Mouse (Mus musculus) cortical plate, adult 2 months (tissue): ENCODE measurements at regions not wholly inside any gene's neighbourhood (a gene's known extent, or its start where the extent isn't known, plus 50 kb on each side); places are given as distances from the start of the nearest gene placed in this dataset.

ENCODE experiments used
- H3K27ac ChIP-seq: fragments of 200-500 bp; 2 replicates; pipeline ENCODE4 v1.5.1; 2012; ENCODE audit warnings: low read length, control low read depth, inconsistent platforms; ENCODE audit not compliant: insufficient read depth
- H3K4me1 ChIP-seq: fragments of 200-500 bp; 2 replicates; pipeline ENCODE4 v1.6.1; 2011; ENCODE audit warnings: low read length; ENCODE audit not compliant: control insufficient read depth, insufficient read depth
- H3K4me3 ChIP-seq: fragments of 200-500 bp; 2 replicates; pipeline ENCODE4 v1.5.1; 2011; ENCODE audit warnings: mild to moderate bottlenecking, low read length, control low read depth; ENCODE audit not compliant: insufficient read depth
- CTCF ChIP-seq: fragments of 200-500 bp; IDR thresholded peaks from 2 replicates; pipeline ENCODE4 v1.5.1; 2011; ENCODE audit warnings: mild to moderate bottlenecking, control low read depth, low read length; ENCODE audit not compliant: insufficient read depth; ENCODE audit errors: extremely low read depth
- POLR2A ChIP-seq: fragments of 200-500 bp; IDR thresholded peaks from 2 replicates; pipeline ENCODE4 v1.6.1; 2011; ENCODE audit warnings: mild to moderate bottlenecking, low read length, control low read depth; ENCODE audit not compliant: insufficient read depth; ENCODE audit errors: extremely low read depth

GRCm38 (mm10) chr19:45288722-45289121 is 53.1 kb upstream of the Lbx1 start:
- Histone ChIP-seq H3K4me1 (peaks cover 2% of the 10 kb centered on the region), H3K27ac (no peak overlapping the region), H3K4me3 (no peak overlapping the region)
- no peak for TF ChIP-seq POLR2A

GRCm38 (mm10) chr19:45297812-45298211 is 62.2 kb upstream of the Lbx1 start:
- no peak overlapping the region for H3K4me3 ChIP-seq
- TF ChIP-seq POLR2A, result no peak
- peak; percentile 54 for TF ChIP-seq CTCF
- H3K4me1 ChIP-seq, result peaks cover 12% of the 10 kb centered on the region
- no peak overlapping the region for H3K27ac ChIP-seq

GRCm38 (mm10) chr19:45299341-45299740 is 63.7 kb upstream of the Lbx1 start:
- 0 out of 2 replicates have a peak overlapping the region, but pooled peaks have one; percentile 17 for H3K27ac ChIP-seq
- TF ChIP-seq CTCF, result no peak
- TF ChIP-seq POLR2A, result no peak

GRCm38 (mm10) chr19:45299768-45300167 is 63.8 kb upstream of the Btrc start:
- TF ChIP-seq CTCF, result no peak
- TF ChIP-seq POLR2A, result no peak
- peak overlapping the region; percentile 54; the same call in 1 of the 2 replicates for H3K27ac ChIP-seq

More at GRCm38 (mm10) chr19:45299341-45299740, 63.7 kb upstream of the Lbx1 start:
- Histone ChIP-seq H3K4me3 (no peak overlapping the region), H3K4me1 (peaks cover 8% of the 10 kb centered on the region)

GRCm38 (mm10) chr19:45300691-45301431 is 62.7 kb upstream of the Btrc start:
- no peak for TF ChIP-seq POLR2A
- 0 out of 2 replicates have a peak, but pooled peaks have one; percentile 25 for TF ChIP-seq CTCF
- peak overlapping the region; percentile 33 for H3K27ac ChIP-seq
- peak overlapping the region; percentile 36; the same call in 1 of the 2 replicates for H3K4me3 ChIP-seq
- peaks cover 8% of the 10 kb centered on the region for H3K4me1 ChIP-seq

More at GRCm38 (mm10) chr19:45299768-45300167, 63.8 kb upstream of the Btrc start:
- H3K4me1 ChIP-seq, result peaks cover 8% of the 10 kb centered on the region
- no peak overlapping the region for H3K4me3 ChIP-seq

- Histone ChIP-seq H3K27ac (peak overlapping the region; percentile 33), H3K4me1 (peaks cover 8% of the 10 kb centered on the region), H3K4me3 (peak overlapping the region; percentile 36)
- TF ChIP-seq CTCF (no peak), POLR2A (no peak)
These were observed 62.2 kb upstream of the Btrc start for GRCm38 (mm10) chr19:45301432-45301732.

GRCm38 (mm10) chr19:45301733-45302547 is 61.6 kb upstream of the Btrc start:
- H3K27ac ChIP-seq, result peak overlapping the region; percentile 92
- TF ChIP-seq CTCF (no peak), POLR2A (peak; percentile 16)
- peaks cover 8% of the 10 kb centered on the region for H3K4me1 ChIP-seq
- peak overlapping the region; percentile 36 for H3K4me3 ChIP-seq

- Histone ChIP-seq H3K27ac (peak overlapping the region; percentile 92), H3K4me3 (peak overlapping the region; percentile 36), H3K4me1 (peaks cover 8% of the 10 kb centered on the region)
- TF ChIP-seq POLR2A (no peak), CTCF (no peak)
These were observed 60.8 kb upstream of the Btrc start for GRCm38 (mm10) chr19:45302548-45303241.

GRCm38 (mm10) chr19:45304538-45304937 is 59.0 kb upstream of the Btrc start:
- H3K4me1 ChIP-seq, result peaks cover 9% of the 10 kb centered on the region
- H3K27ac ChIP-seq, result no peak overlapping the region
- TF ChIP-seq CTCF, result no peak
- no peak for TF ChIP-seq POLR2A
- no peak overlapping the region for H3K4me3 ChIP-seq
